Mouse (Mus musculus): ENCODE data around the gene Gabra1. TPM values are rescaled to one million over a fixed set of nuclear protein-coding genes. Genes with fewer than 3 reads are reported as not detected.

The Gabra1 gene
- total RNA-seq (2022) = under 1 TPM; 0.09 to 0.67 (median 0.33) TPM

GRCm38 (mm10) chr11:42182825-42183152, at the start of gene Gabra1:
Gene Gabra1, minus strand, starts transcription at chr11:42182930.
- DNase-seq = no peak

- no peak for DNase-seq
Measured at GRCm38 (mm10) chr11:42181973-42182824, 531 bp downstream of the Gabra1 start.

- DNase-seq = no peak
Measured at GRCm38 (mm10) chr11:42181426-42181825, 1.3 kb downstream of the Gabra1 start.

GRCm38 (mm10) chr11:42179535-42179934, 3.2 kb downstream of the Gabra1 start:
- DNase-seq = no peak

- no peak for DNase-seq
Measured at GRCm38 (mm10) chr11:42178296-42178695, 4.4 kb downstream of the Gabra1 start.

- DNase-seq = no peak
Measured at GRCm38 (mm10) chr11:42151396-42151795, 31.3 kb downstream of the Gabra1 start.

GRCm38 (mm10) chr11:42116931-42117330, 65.8 kb downstream of the Gabra1 start:
- DNase-seq = no peak

- DNase-seq = no peak
Measured at GRCm38 (mm10) chr11:42110051-42110450, 72.7 kb downstream of the Gabra1 start.

GRCm38 (mm10) chr11:42109627-42110026, 73.1 kb downstream of the Gabra1 start:
- no peak for DNase-seq

GRCm38 (mm10) chr11:42095556-42095955, 87.2 kb downstream of the Gabra1 start:
- no peak for DNase-seq

Other genes with a start within 250 kb of the Gabra1 start
- 1 to 10 TPM; 3.4 to 8.5 (median 5.1) TPM for gene Gabrg2, start 182.1 kb downstream of the Gabra1 start, total RNA-seq (2022)
- gene Gabra6, start 138.1 kb upstream of the Gabra1 start, total RNA-seq (2022) = not detected
- gene Gabrb2, start 236.8 kb upstream of the Gabra1 start, total RNA-seq (2022) = under 1 TPM in 2 of 4 experiments, not detected in 2; 0.08 to 0.18 TPM

Data from adrenal gland, adult 8-10 months (tissue).